Mouse (Mus musculus): ENCODE data around the gene Olfr331. TPM values are rescaled to one million over a fixed set of nuclear protein-coding genes. Genes with fewer than 3 reads are reported as not detected.

Gene Olfr331
- polyA plus RNA-seq, 1 experiment = not detected

DNA sequence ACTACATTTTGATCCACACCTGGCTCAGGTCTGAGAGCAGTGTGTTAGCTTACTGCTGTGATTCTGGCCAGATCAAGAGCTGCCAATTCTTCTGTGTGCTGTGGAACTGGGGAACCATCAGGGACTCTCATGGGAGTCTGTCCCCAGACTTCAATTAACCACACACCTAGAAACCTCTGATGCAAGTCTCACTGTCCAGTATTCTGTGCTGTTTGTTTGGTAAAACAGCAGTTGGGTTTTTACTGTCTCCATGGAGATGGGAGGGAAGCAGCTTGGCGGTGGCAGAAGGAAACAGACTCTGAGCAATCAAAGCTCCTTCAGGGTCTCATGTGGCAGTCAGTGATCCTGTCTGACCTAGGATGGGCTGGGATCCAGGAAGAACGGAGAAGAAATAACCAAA, 9.9 kb downstream of the Olfr331 start, which contains the start of gene Olfr332:
Gene Olfr332 (minus strand): TSS at position 101 of the 400 bp plus-strand sequence.
- TF ChIP-seq CTCF (conservative IDR thresholded peaks at IDR 0.05; ENCODE audit: insufficient read depth, insufficient read length, low read depth, low read length) (no peak), POLR2A (IDR thresholded peaks at IDR 0.05; ENCODE audit: low read depth, low read length) (no peak)
- Histone ChIP-seq H3K27me3 (replicated peaks; ENCODE audit: control insufficient read depth, insufficient read depth, low read length) (no peaks in the 10 kb centered on the region), H3K4me1 (ENCODE audit: control insufficient read depth, insufficient read depth, low read length) (no peaks in the 10 kb centered on the region), H3K27ac (ENCODE audit: insufficient read depth, low read depth, low read length) (no peak within 1 kb of the TSS), H3K4me3 (ENCODE audit: insufficient read depth, low read depth, low read length) (no peak within 1 kb of the TSS), H3K36me3 (ENCODE audit: control insufficient read depth, insufficient read depth, low read length) (no peaks in the 10 kb centered on the region)
- no peak for DNase-seq
- WGBS = 65% methylated on average over 2 of the region's 2 CpGs

DNA sequence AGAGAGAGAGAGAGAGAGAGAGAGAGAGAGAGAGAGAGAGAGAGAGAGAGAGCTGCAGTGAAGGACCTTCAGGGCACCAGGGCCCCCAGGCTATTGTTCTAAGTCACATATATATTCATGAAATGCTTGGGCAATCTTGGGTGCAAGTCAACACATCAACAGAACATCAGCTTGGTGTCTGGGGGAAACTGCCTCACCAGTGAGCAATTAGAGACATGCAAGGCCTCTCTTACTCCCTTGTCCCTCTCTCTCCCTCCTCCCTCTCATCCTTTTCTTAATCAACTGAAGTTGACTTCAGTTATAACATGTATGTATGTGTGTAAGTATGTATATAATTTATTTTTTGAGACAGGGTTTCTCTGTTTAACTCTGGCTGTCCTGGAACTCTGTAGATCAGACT, 40.2 kb downstream of the Olfr331 start, which contains the start of gene Olfr30:
Gene Olfr30 (minus strand): TSS at position 101 of the 400 bp plus-strand sequence.
- Histone ChIP-seq H3K4me3 (ENCODE audit: insufficient read depth, low read depth, low read length) (no peak within 1 kb of the TSS), H3K27ac (ENCODE audit: insufficient read depth, low read depth, low read length) (no peak within 1 kb of the TSS), H3K36me3 (ENCODE audit: control insufficient read depth, insufficient read depth, low read length) (no peaks in the 10 kb centered on the region), H3K27me3 (replicated peaks; ENCODE audit: control insufficient read depth, insufficient read depth, low read length) (no peaks in the 10 kb centered on the region), H3K4me1 (ENCODE audit: control insufficient read depth, insufficient read depth, low read length) (no peaks in the 10 kb centered on the region)
- no peak for DNase-seq
- TF ChIP-seq CTCF (conservative IDR thresholded peaks at IDR 0.05; ENCODE audit: insufficient read depth, insufficient read length, low read depth, low read length) (no peak), POLR2A (IDR thresholded peaks at IDR 0.05; ENCODE audit: low read depth, low read length) (no peak)

DNA sequence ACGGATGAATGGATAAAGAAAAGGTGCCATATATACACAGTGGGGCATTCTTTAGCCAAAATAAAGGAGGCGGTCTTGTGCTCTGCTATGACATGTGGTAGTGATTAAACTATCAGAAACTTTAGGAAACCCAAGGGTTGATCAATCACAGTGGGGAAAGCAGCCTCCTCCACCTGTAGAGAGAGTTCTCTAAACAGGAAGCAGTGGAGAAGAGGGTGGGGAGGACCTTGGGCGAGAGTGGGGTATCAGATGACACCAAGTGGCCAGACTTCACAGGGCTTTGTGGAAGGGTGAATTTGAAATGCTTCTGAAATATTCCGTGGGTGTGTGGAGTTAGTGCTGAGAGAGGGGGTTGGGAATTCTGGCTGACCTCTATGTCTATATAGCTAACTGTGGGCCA, 48.8 kb downstream of the Olfr331 start:
- H3K4me1 ChIP-seq (ENCODE audit: control insufficient read depth, insufficient read depth, low read length) = no peaks in the 10 kb centered on the region
- DNase-seq = no peak
- 38% methylated on average over 4 of the region's 4 CpGs for WGBS
- H3K4me3 ChIP-seq (ENCODE audit: insufficient read depth, low read depth, low read length) = no peak overlapping the region
- H3K36me3 ChIP-seq (ENCODE audit: control insufficient read depth, insufficient read depth, low read length) = no peaks in the 10 kb centered on the region
- H3K27me3 ChIP-seq (replicated peaks; ENCODE audit: control insufficient read depth, insufficient read depth, low read length) = no peaks in the 10 kb centered on the region
- TF ChIP-seq POLR2A (IDR thresholded peaks at IDR 0.05; ENCODE audit: low read depth, low read length) (no peak), CTCF (conservative IDR thresholded peaks at IDR 0.05; ENCODE audit: insufficient read depth, insufficient read length, low read depth, low read length) (no peak)
- no peak overlapping the region for H3K27ac ChIP-seq (ENCODE audit: insufficient read depth, low read depth, low read length)

DNA sequence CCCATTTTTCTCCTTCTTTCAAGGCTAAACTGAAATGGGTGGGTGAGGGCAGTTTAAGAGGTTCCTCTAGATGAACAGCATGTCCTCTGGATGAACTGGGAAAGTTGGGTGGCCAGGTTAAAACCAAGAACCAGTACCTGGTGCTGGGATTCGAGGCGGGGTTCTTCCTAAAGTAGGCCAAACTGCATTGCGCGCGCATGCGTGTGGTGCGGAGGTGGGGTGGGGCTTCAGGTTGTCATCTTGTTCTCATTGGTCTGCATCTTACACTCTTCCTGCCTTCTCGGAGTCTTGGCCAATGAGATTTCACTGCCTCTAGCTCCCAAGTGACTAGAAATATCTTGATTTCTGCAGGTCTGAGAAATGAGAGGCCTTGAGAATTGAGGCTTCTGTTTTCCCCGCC, 49.6 kb downstream of the Olfr331 start, which contains the start of gene Lypd9:
Gene Lypd9 (minus strand): TSS at position 165 of the 400 bp plus-strand sequence.
- WGBS = 96% methylated on average over 9 of the region's 9 CpGs
- TF ChIP-seq POLR2A (IDR thresholded peaks at IDR 0.05; ENCODE audit: low read depth, low read length) (no peak), CTCF (conservative IDR thresholded peaks at IDR 0.05; ENCODE audit: insufficient read depth, insufficient read length, low read depth, low read length) (no peak)
- H3K27ac ChIP-seq (ENCODE audit: insufficient read depth, low read depth, low read length) = no peak within 1 kb of the TSS

More for the DNA sequence above, 49.6 kb downstream of the Olfr331 start, which contains the start of gene Lypd9:
- Histone ChIP-seq H3K27me3 (replicated peaks; ENCODE audit: control insufficient read depth, insufficient read depth, low read length) (no peaks in the 10 kb centered on the region), H3K4me1 (ENCODE audit: control insufficient read depth, insufficient read depth, low read length) (no peaks in the 10 kb centered on the region), H3K4me3 (ENCODE audit: insufficient read depth, low read depth, low read length) (no peak within 1 kb of the TSS), H3K36me3 (ENCODE audit: control insufficient read depth, insufficient read depth, low read length) (no peaks in the 10 kb centered on the region)
- no peak for DNase-seq

Other genes with a start within 250 kb of the Olfr331 start
- gene 4930438A08Rik, start 227.8 kb downstream of the Olfr331 start, polyA plus RNA-seq (2012; rRNA removed) = not detected in 2 replicates
- gene Zfp692, start 195.5 kb downstream of the Olfr331 start, polyA plus RNA-seq (2012; rRNA removed) = 14.8 and 20.8 TPM in 2 replicates
- gene Zfp672, start 172.2 kb downstream of the Olfr331 start, polyA plus RNA-seq (2012; rRNA removed) = 30.8 and 38.3 TPM in 2 replicates
- 29.7 and 32.8 TPM in 2 replicates for gene Sh3bp5l, start 171.8 kb downstream of the Olfr331 start, polyA plus RNA-seq (2012; rRNA removed)
- gene Lypd8, start 123.5 kb downstream of the Olfr331 start, polyA plus RNA-seq (2012; rRNA removed) = 0.22 and 0.31 TPM in 2 replicates
- not detected in 2 replicates for gene 1810065E05Rik, start 81.5 kb downstream of the Olfr331 start, polyA plus RNA-seq (2012; rRNA removed)
- gene Gm12253, start 70.0 kb downstream of the Olfr331 start, polyA plus RNA-seq (2012; rRNA removed) = not detected in 2 replicates
- gene Lypd9, start 49.6 kb downstream of the Olfr331 start, polyA plus RNA-seq (2012; rRNA removed) = not detected in 2 replicates
- gene Olfr30, start 40.3 kb downstream of the Olfr331 start, polyA plus RNA-seq (2012; rRNA removed) = not detected in 2 replicates
- not detected in 2 replicates for gene Olfr332, start 10.0 kb downstream of the Olfr331 start, polyA plus RNA-seq (2012; rRNA removed)
- gene Olfr330, start 32.3 kb upstream of the Olfr331 start, polyA plus RNA-seq (2012; rRNA removed) = not detected in 2 replicates
- gene Olfr329-ps, start 43.9 kb upstream of the Olfr331 start, polyA plus RNA-seq (2012; rRNA removed) = not detected in 2 replicates
- gene Olfr328, start 53.1 kb upstream of the Olfr331 start, polyA plus RNA-seq (2012; rRNA removed) = not detected in 2 replicates
- not detected in 2 replicates for gene Olfr224, start 68.0 kb upstream of the Olfr331 start, polyA plus RNA-seq (2012; rRNA removed)
- gene Olfr325, start 75.2 kb upstream of the Olfr331 start, polyA plus RNA-seq (2012; rRNA removed) = not detected in 2 replicates
- not detected in 2 replicates for gene Olfr324, start 92.5 kb upstream of the Olfr331 start, polyA plus RNA-seq (2012; rRNA removed)
- gene 2210407C18Rik, start 113.5 kb upstream of the Olfr331 start, polyA plus RNA-seq (2012; rRNA removed) = not detected in 2 replicates
- not detected in 2 replicates for gene Olfr323, start 127.9 kb upstream of the Olfr331 start, polyA plus RNA-seq (2012; rRNA removed)
- not detected in 2 replicates for gene Trim58, start 137.9 kb upstream of the Olfr331 start, polyA plus RNA-seq (2012; rRNA removed)
- not detected in 2 replicates for gene Olfr322, start 156.2 kb upstream of the Olfr331 start, polyA plus RNA-seq (2012; rRNA removed)
- gene Olfr320, start 178.5 kb upstream of the Olfr331 start, polyA plus RNA-seq (2012; rRNA removed) = not detected in 2 replicates
- not detected in 2 replicates for gene Olfr319, start 196.6 kb upstream of the Olfr331 start, polyA plus RNA-seq (2012; rRNA removed)
- gene Olfr318, start 221.4 kb upstream of the Olfr331 start, polyA plus RNA-seq (2012; rRNA removed) = not detected in 2 replicates
- gene Olfr317, start 236.6 kb upstream of the Olfr331 start, polyA plus RNA-seq (2012; rRNA removed) = not detected in 2 replicates

All from kidney, adult 2 months (tissue).